Mouse (Mus musculus) olfactory bulb, adult 2 months (tissue): ENCODE measurements around the gene Apbb1ip. TPM values are rescaled to one million over a fixed set of nuclear protein-coding genes. Genes with fewer than 3 reads are reported as not detected.

Experiments
- H3K27ac ChIP-seq: fragments of 200-500 bp; 2 replicates; pipeline ENCODE4 v1.5.1; 2012; ENCODE audit warnings: low read depth, low read length; ENCODE audit not compliant: insufficient read depth
- H3K4me1 ChIP-seq: fragments of 200-500 bp; 2 replicates; pipeline ENCODE4 v1.6.1; 2012; ENCODE audit warnings: low read length; ENCODE audit not compliant: control insufficient read depth, insufficient read depth
- H3K4me3 ChIP-seq: fragments of 200-500 bp; 2 replicates; pipeline ENCODE4 v1.5.1; 2012; ENCODE audit warnings: mild to moderate bottlenecking, low read depth, low read length, moderate library complexity; ENCODE audit not compliant: insufficient read depth
- CTCF ChIP-seq: fragments of 200-500 bp; IDR thresholded peaks from 2 replicates; pipeline ENCODE4 v1.5.1; 2012; ENCODE audit warnings: low read depth, mild to moderate bottlenecking, low read length, moderate library complexity; ENCODE audit not compliant: insufficient read depth
- POLR2A ChIP-seq: fragments of 200-500 bp; IDR thresholded peaks from 2 replicates; pipeline ENCODE4 v1.6.1; 2012; ENCODE audit warnings: mild to moderate bottlenecking, low read depth, low read length, moderate library complexity; ENCODE audit not compliant: insufficient read depth
- WGBS: fragments of 180-500 bp; shearing (Covaris S2); methylation state at CpG from one replicate; pipeline ENCODE4 v1.1.7; 2018; 5-methylcytosine and 5-hydroxymethylcytosine counted together
- polyA plus RNA-seq: library from polyadenylated mRNA; stranded (reverse); fragments of >200 nt; gene quantifications from 2 replicates; pipeline ENCODE4 v1.2.4, GENCODE M21; 2012; ENCODE audit warnings: low replicate concordance; ENCODE audit not compliant: missing spikeins, insufficient read depth, insufficient read length

The Apbb1ip gene
- polyA plus RNA-seq, 1 experiment: not detected

GRCm38 (mm10) chr2:22749761-22750160, 24.1 kb upstream of the Apbb1ip start:
- Histone ChIP-seq H3K27ac (no peak overlapping the region), H3K4me3 (no peak overlapping the region), H3K4me1 (no peaks in the 10 kb centered on the region)
- 84% methylated on average over 3 of the region's 3 CpGs for WGBS
- TF ChIP-seq CTCF (no peak), POLR2A (no peak)

GRCm38 (mm10) chr2:22752492-22752891, 21.4 kb upstream of the Apbb1ip start:
- no peaks in the 10 kb centered on the region for H3K4me1 ChIP-seq
- H3K4me3 ChIP-seq: no peak overlapping the region
- no peak for TF ChIP-seq POLR2A
- no peak for TF ChIP-seq CTCF
- WGBS: 89% methylated on average over 4 of the region's 4 CpGs
- H3K27ac ChIP-seq: no peak overlapping the region

GRCm38 (mm10) chr2:22753461-22754075, 20.3 kb upstream of the Apbb1ip start:
- Histone ChIP-seq H3K27ac (no peak overlapping the region), H3K4me3 (no peak overlapping the region), H3K4me1 (no peaks in the 10 kb centered on the region)
- TF ChIP-seq CTCF (no peak), POLR2A (no peak)
- WGBS: 90% methylated on average over 2 of the region's 2 CpGs

- Histone ChIP-seq H3K4me3 (no peak overlapping the region), H3K4me1 (no peaks in the 10 kb centered on the region), H3K27ac (no peak overlapping the region)
- 77% methylated on average over 4 of the region's 4 CpGs for WGBS
- no peak for TF ChIP-seq POLR2A
- TF ChIP-seq CTCF: no peak
Observed at GRCm38 (mm10) chr2:22754222-22754824, 19.6 kb upstream of the Apbb1ip start.

- Histone ChIP-seq H3K4me1 (no peaks in the 10 kb centered on the region), H3K27ac (no peak overlapping the region), H3K4me3 (no peak overlapping the region)
- no peak for TF ChIP-seq POLR2A
- no peak for TF ChIP-seq CTCF
- 90% methylated on average over 6 of the region's 6 CpGs for WGBS
Observed at GRCm38 (mm10) chr2:22755561-22755960, 18.3 kb upstream of the Apbb1ip start.

GRCm38 (mm10) chr2:22758310-22758972, 15.5 kb upstream of the Apbb1ip start:
- H3K4me1 ChIP-seq: no peaks in the 10 kb centered on the region
- H3K27ac ChIP-seq: no peak overlapping the region
- WGBS: 41% methylated on average over 6 of the region's 6 CpGs
- TF ChIP-seq POLR2A (no peak), CTCF (no peak)
- no peak overlapping the region for H3K4me3 ChIP-seq

GRCm38 (mm10) chr2:22760452-22760851, 13.4 kb upstream of the Apbb1ip start:
- H3K27ac ChIP-seq: no peak overlapping the region
- 12% methylated on average over 2 of the region's 2 CpGs for WGBS
- H3K4me3 ChIP-seq: no peak overlapping the region
- H3K4me1 ChIP-seq: no peaks in the 10 kb centered on the region
- TF ChIP-seq POLR2A: no peak
- no peak for TF ChIP-seq CTCF

- Histone ChIP-seq H3K4me1 (no peaks in the 10 kb centered on the region), H3K4me3 (no peak overlapping the region), H3K27ac (no peak overlapping the region)
- TF ChIP-seq POLR2A (no peak), CTCF (no peak)
- 90% methylated on average over 7 of the region's 7 CpGs for WGBS
Observed at GRCm38 (mm10) chr2:22761103-22761521, 12.8 kb upstream of the Apbb1ip start.

GRCm38 (mm10) chr2:22764774-22765387, 9.0 kb upstream of the Apbb1ip start:
- 47% methylated on average over 5 of the region's 5 CpGs for WGBS
- H3K4me3 ChIP-seq: no peak overlapping the region
- no peaks in the 10 kb centered on the region for H3K4me1 ChIP-seq
- H3K27ac ChIP-seq: no peak overlapping the region
- no peak for TF ChIP-seq POLR2A
- no peak for TF ChIP-seq CTCF
